In the genomic region with DNA sequence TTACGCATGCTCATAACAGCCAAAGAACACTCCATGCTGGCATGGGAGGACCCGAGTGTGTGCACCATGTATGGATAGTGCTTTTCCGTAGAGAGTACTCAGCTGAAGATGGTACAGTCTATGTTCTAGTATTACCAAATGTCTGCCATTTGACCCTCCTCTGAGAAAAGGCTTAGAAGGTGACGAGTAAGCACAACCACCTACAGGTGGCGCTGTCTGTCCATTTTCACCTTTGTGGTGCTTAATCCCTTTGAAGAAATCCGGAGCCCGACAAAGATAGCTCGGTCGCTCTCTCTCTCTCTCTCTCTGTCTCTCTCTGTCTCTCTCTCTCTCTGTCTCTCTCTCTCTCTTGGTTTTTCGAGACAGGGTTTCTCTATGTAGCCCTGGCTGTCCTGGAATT, we compare ENCODE assay signal across 9 mouse cellular contexts. TPM values are rescaled to one million over a fixed set of nuclear protein-coding genes. Genes with fewer than 3 reads are reported as not detected.
A peak's percentile ranks its signal among the peaks of the same experiment; 100 is the strongest.
DNase-seq lines count a peak whose midpoint lies in the region; ATAC-seq and TF ChIP-seq lines count a peak whose summit lies in the region.
"Had no signal": no experiment of that assay in that cellular context is flagged by ENCODE, and none has a peak within 500 bp of the region (broad histone marks: within the 10 kb centered on the region; RNA-seq: fewer than 3 reads in every experiment).

No protein-coding gene starts in this region.

- TF ChIP-seq RAD21 in CH12.LX (IDR thresholded peaks at IDR 0.05; ENCODE audit: low read depth, low read length) = peak; percentile 91

- H3K27ac ChIP-seq in kidney, adult 2 months (ENCODE audit: insufficient read depth, low read depth, low read length) = no peak overlapping the region
- H3K27ac ChIP-seq in kidney, embryonic 15.5 days = no peak overlapping the region
- H3K27ac ChIP-seq in CH12.LX (ENCODE audit: insufficient read depth, low read depth) = no peak overlapping the region

- H3K4me2 ChIP-seq in kidney, embryonic 15.5 days = no peak overlapping the region
- H3K4me2 ChIP-seq in CH12.LX (ENCODE audit: insufficient read depth, low read depth, poor library complexity, severe bottlenecking) = peak overlapping the region; percentile 96

- in situ Hi-C loops in CH12.LX (cut with MboI; ENCODE audit: low pct_ligation_motif_present, low pct_unique_long_range_greater_than_20kb, low sequenced_read_pairs) = no loop called here

- H3K27me3 ChIP-seq in kidney, adult 2 months (replicated peaks; ENCODE audit: control insufficient read depth, insufficient read depth, low read length) = no peaks in the 10 kb centered on the region
- H3K27me3 ChIP-seq in kidney, embryonic 15.5 days = no peaks in the 10 kb centered on the region
- H3K27me3 ChIP-seq in CH12.LX (replicated peaks) = peaks cover 3% of the 10 kb centered on the region

- H3K9me3 ChIP-seq in kidney, embryonic 15.5 days (replicated peaks) = no peaks in the 10 kb centered on the region
- H3K9me3 ChIP-seq in CH12.LX (replicated peaks; ENCODE audit: low read length) = no peaks in the 10 kb centered on the region

- no peaks in the 10 kb centered on the region for H3K36me3 ChIP-seq in kidney, adult 2 months (ENCODE audit: control insufficient read depth, insufficient read depth, low read length)
- H3K36me3 ChIP-seq in kidney, embryonic 15.5 days = no peaks in the 10 kb centered on the region
- H3K36me3 ChIP-seq in CH12.LX (replicated peaks in 1 of 2; ENCODE audit: control insufficient read depth in 1 of 2, insufficient read depth in 1 of 2, low read length in 1 of 2) = no peaks in the 10 kb centered on the region

- no peak for TF ChIP-seq EP300 in CH12.LX (IDR thresholded peaks at IDR 0.05; ENCODE audit: low read length)

- dilution Hi-C loops in CH12.LX (cut with MboI; ENCODE audit: extremely low pct_ligation_motif_present, extremely low pct_unique_long_range_greater_than_20kb, low sequenced_read_pairs) = no loop called here

- H3K4me3 ChIP-seq in kidney, adult 2 months (ENCODE audit: insufficient read depth, low read depth, low read length) = no peak overlapping the region
- H3K4me3 ChIP-seq in kidney, embryonic 15.5 days (replicated peaks) = no peak overlapping the region
- H3K4me3 ChIP-seq in CH12.LX (replicated peaks in 1 of 3; ENCODE audit: low read depth in 2 of 3, low read length in 2 of 3, poor library complexity in 1 of 3) = peak overlapping the region in 2 of 3 experiments; percentile 7 to 33

- TF ChIP-seq CTCF in kidney, adult 2 months (conservative IDR thresholded peaks at IDR 0.05; ENCODE audit: insufficient read depth, insufficient read length, low read depth, low read length) = peak; percentile 73
- peak; percentile 91 to 92 for TF ChIP-seq CTCF in CH12.LX (conservative IDR thresholded peaks at IDR 0.05 in 1 of 2, IDR thresholded peaks at IDR 0.05 in 1 of 2; ENCODE audit: low read depth in 2 of 2, low read length in 2 of 2)

- ATAC-seq in kidney, embryonic 15.5 days (replicated peaks; ENCODE audit: low FRiP score) = no peak

- H3K79me2 ChIP-seq in CH12.LX (replicated peaks; ENCODE audit: control insufficient read depth, extremely low read depth, insufficient read depth, poor library complexity, severe bottlenecking) = no peaks in the 10 kb centered on the region

- 36% methylated on average over 10 of the region's 10 CpGs for WGBS in kidney, adult 2 months
- WGBS in kidney, embryonic 15.5 days = 48% methylated on average over 10 of the region's 10 CpGs

- TF ChIP-seq POLR2A in kidney, adult 2 months (IDR thresholded peaks at IDR 0.05; ENCODE audit: low read depth, low read length) = no peak
- TF ChIP-seq POLR2A in CH12.LX (IDR thresholded peaks at IDR 0.05; ENCODE audit: low read depth, low read length) = no peak

- H3K9ac ChIP-seq in kidney, embryonic 15.5 days = no peak overlapping the region
- peak overlapping the region; percentile 43; the same call in 1 of the 2 replicates for H3K9ac ChIP-seq in CH12.LX (ENCODE audit: insufficient read depth, low read depth)

- H3K4me1 ChIP-seq in kidney, adult 2 months (ENCODE audit: control insufficient read depth, insufficient read depth, low read length) = peaks cover 15% of the 10 kb centered on the region; the same call in 1 of the 2 replicates
- H3K4me1 ChIP-seq in kidney, embryonic 15.5 days = peaks cover 24% of the 10 kb centered on the region
- H3K4me1 ChIP-seq in CH12.LX (ENCODE audit: control insufficient read depth in 1 of 2, insufficient read depth in 2 of 2) = peaks cover 8 to 29% of the 10 kb centered on the region in 2 experiments

- DNase-seq in kidney, adult 2 months = peak; percentile 77
- peak; percentile 95 for DNase-seq in CH12.LX (ENCODE audit: extremely low read depth)
- peak; percentile 59 for DNase-seq in adrenal gland, adult 2 months
- DNase-seq in embryo, embryonic 11 days = peak; percentile 81
- peak; percentile 82 to 87 for DNase-seq in kidney, postnatal 4 days
- peak; percentile 92 for DNase-seq in naive thymus-derived CD4-positive, alpha-beta T cell, adult 2 months (ENCODE audit: low read depth)
- DNase-seq in layer of hippocampus, postnatal 36 days = no peak

TF ChIP-seq in CH12.LX, 34 proteins besides CTCF, POLR2A, EP300 and RAD21:
- TF ChIP-seq MEF2A (IDR thresholded peaks at IDR 0.05; ENCODE audit: borderline replicate concordance, low read depth, low read length) = peak; percentile 30; the same call in 1 of the 2 replicates
- TF ChIP-seq ELF1 (IDR thresholded peaks at IDR 0.05; ENCODE audit: low read depth, low read length) = no peak
- no peak for TF ChIP-seq MXI1 (IDR thresholded peaks at IDR 0.05; ENCODE audit: low read depth, low read length)
- peak; percentile 30; the same call in 1 of the 2 replicates for TF ChIP-seq JUND (conservative IDR thresholded peaks at IDR 0.05; ENCODE audit: low read depth, low read length)
- no peak; the same call in 1 of the 2 replicates for TF ChIP-seq HCFC1 (IDR thresholded peaks at IDR 0.05; ENCODE audit: low read depth, low read length)
- TF ChIP-seq POLR2AphosphoS2 (IDR thresholded peaks at IDR 0.05; ENCODE audit: low read depth, low read length) = no peak
- TF ChIP-seq ZMIZ1 (IDR thresholded peaks at IDR 0.05; ENCODE audit: low read depth, low read length) = no peak
- TF ChIP-seq ZNF384 (IDR thresholded peaks at IDR 0.05; ENCODE audit: low read depth, low read length) = 0 out of 2 replicates have a peak, but pooled peaks have one; percentile 34
- 0 out of 2 replicates have a peak, but pooled peaks have one; percentile 28 for TF ChIP-seq SIN3A (IDR thresholded peaks at IDR 0.05; ENCODE audit: low read length)
- no peak for TF ChIP-seq E2F4 (IDR thresholded peaks at IDR 0.05; ENCODE audit: insufficient replicate concordance, low read depth, low read length)
- no peak for TF ChIP-seq MYC (IDR thresholded peaks at IDR 0.05; ENCODE audit: low read depth, low read length)
- 0 out of 2 replicates have a peak, but pooled peaks have one; percentile 38 for TF ChIP-seq MAZ (IDR thresholded peaks at IDR 0.05; ENCODE audit: low read depth, low read length)
- TF ChIP-seq IRF4 (IDR thresholded peaks at IDR 0.05; ENCODE audit: low read depth, low read length) = peak; percentile 56; the same call in 1 of the 2 replicates
- TF ChIP-seq ZC3H11A (IDR thresholded peaks at IDR 0.05; ENCODE audit: low read depth, low read length) = peak; percentile 49
- TF ChIP-seq SMC3 (IDR thresholded peaks at IDR 0.05; ENCODE audit: low read depth, low read length) = peak; percentile 70
- 0 out of 2 replicates have a peak, but pooled peaks have one; percentile 14 for TF ChIP-seq MAFK (IDR thresholded peaks at IDR 0.05; ENCODE audit: insufficient replicate concordance, low read length)
- no peak for TF ChIP-seq USF1 (IDR thresholded peaks at IDR 0.05; ENCODE audit: low read depth, low read length)

RNA-seq across cellular contexts. Expression of a gene that starts 10.8 kb away (rescaled TPM):
- polyA plus RNA-seq in kidney, adult 2 months (2012; rRNA removed) = 79.0 and 79.8 TPM in 2 replicates
- 27.5 and 27.8 TPM in 2 replicates for polyA plus RNA-seq in kidney, embryonic 15.5 days (2015; fragmentation: Nextera tagmentation; extraction: Ambion mirVana)
- total RNA-seq in CH12.LX (2012; rRNA removed) = 30.3 and 39.0 TPM in 2 replicates
- 28.5 and 31.4 TPM in 2 replicates for total RNA-seq in CH12.LX (2014; rRNA removed)
- 44.0 and 51.3 TPM in 2 replicates for polyA plus RNA-seq in CH12.LX (2012; ENCODE audit: insufficient read length, low read depth)
- 100 to 1,000 TPM; 172 to 181 TPM for total RNA-seq in adrenal gland, adult 2 months (2021)
- 118 and 132 TPM in 2 replicates for polyA plus RNA-seq in adrenal gland, adult 2 months (2012; rRNA removed)
- 10 to 100 TPM; 60.0 to 63.0 TPM for total RNA-seq in layer of hippocampus, postnatal 36 days (2021)

RNA-seq across cellular contexts. Expression of a gene that starts 33.2 kb away (rescaled TPM):
- 97.1 and 109 TPM in 2 replicates for polyA plus RNA-seq in kidney, adult 2 months (2012; rRNA removed)
- 26.8 and 28.2 TPM in 2 replicates for polyA plus RNA-seq in kidney, embryonic 15.5 days (2015; fragmentation: Nextera tagmentation; extraction: Ambion mirVana)
- total RNA-seq in CH12.LX (2012; rRNA removed) = 8.9 and 13.2 TPM in 2 replicates
- total RNA-seq in CH12.LX (2014; rRNA removed) = 11.7 and 13.0 TPM in 2 replicates
- polyA plus RNA-seq in CH12.LX (2012; ENCODE audit: insufficient read length, low read depth) = 18.6 and 19.1 TPM in 2 replicates
- total RNA-seq in adrenal gland, adult 2 months (2021) = 100 to 1,000 TPM; 116 to 132 TPM
- polyA plus RNA-seq in adrenal gland, adult 2 months (2012; rRNA removed) = 55.2 and 65.0 TPM in 2 replicates
- 10 to 100 TPM; 54.0 to 61.5 TPM for total RNA-seq in layer of hippocampus, postnatal 36 days (2021)

RNA-seq across cellular contexts. Expression of a gene that starts 36.1 kb away (rescaled TPM):
- polyA plus RNA-seq in kidney, adult 2 months (2012; rRNA removed) = 1.2 TPM in 2 replicates
- polyA plus RNA-seq in kidney, embryonic 15.5 days (2015; fragmentation: Nextera tagmentation; extraction: Ambion mirVana) = 0.15 and 0.25 TPM in 2 replicates
- not detected in 2 replicates for total RNA-seq in CH12.LX (2012; rRNA removed)
- total RNA-seq in CH12.LX (2014; rRNA removed) = not detected in 2 replicates
- not detected in 2 replicates for polyA plus RNA-seq in CH12.LX (2012; ENCODE audit: insufficient read length, low read depth)
- total RNA-seq in adrenal gland, adult 2 months (2021) = not detected
- 0.06 and 0.19 TPM in 2 replicates for polyA plus RNA-seq in adrenal gland, adult 2 months (2012; rRNA removed)
- total RNA-seq in layer of hippocampus, postnatal 36 days (2021) = not detected
- total RNA-seq: gastrocnemius, postnatal 36 days had no signal

RNA-seq across cellular contexts. Expression of a gene that starts 37.2 kb away (rescaled TPM):
- polyA plus RNA-seq in kidney, adult 2 months (2012; rRNA removed) = 2.6 and 2.7 TPM in 2 replicates
- polyA plus RNA-seq in kidney, embryonic 15.5 days (2015; fragmentation: Nextera tagmentation; extraction: Ambion mirVana) = 16.0 and 16.9 TPM in 2 replicates
- total RNA-seq in CH12.LX (2012; rRNA removed) (3.5 TPM in 2 replicates), CH12.LX (2014; rRNA removed) (2.3 and 2.4 TPM in 2 replicates)
- 2.0 and 2.3 TPM in 2 replicates for polyA plus RNA-seq in CH12.LX (2012; ENCODE audit: insufficient read length, low read depth)
- total RNA-seq in adrenal gland, adult 2 months (2021) = 1 to 10 TPM; 5.6 to 5.8 TPM
- polyA plus RNA-seq in adrenal gland, adult 2 months (2012; rRNA removed) = 4.2 and 4.3 TPM in 2 replicates
- total RNA-seq in layer of hippocampus, postnatal 36 days (2021) = 10 to 100 TPM; 25.8 to 26.1 TPM

Comparison
In these comparisons a context has a peak if more than half of its experiments do, and no peak if none do; other contexts are left out.
1. DNase-seq: peak in kidney, adult 2 months (single experiment), CH12.LX (single experiment), adrenal gland, adult 2 months (single experiment), embryo, embryonic 11 days (single experiment), kidney, postnatal 4 days (2 of 2) and naive thymus-derived CD4-positive, alpha-beta T cell, adult 2 months (single experiment); none in layer of hippocampus, postnatal 36 days (0 of 2).
2. H3K4me3 ChIP-seq: peak in CH12.LX (2 of 3); none in kidney, adult 2 months (single experiment) and kidney, embryonic 15.5 days (single experiment).